Mouse (Mus musculus) liver, embryonic 14.5 days (tissue): Measurements from ENCODE around the gene Syvn1. TPM values are rescaled to one million over a fixed set of nuclear protein-coding genes. Genes with fewer than 3 reads are reported as not detected.

Experiments
- ATAC-seq: fragments of 200-750 bp; cut with Nextera tagmentation; 2 replicates; pipeline ENCODE4 v1.8.0; 2017; ENCODE audit warnings: moderate number of reproducible peaks, mild to moderate bottlenecking, moderate library complexity; ENCODE audit not compliant: insufficient read depth
- DNase-seq, 3 experiments: peaks; one replicate each; pipeline ENCODE4 v3.0.0-alpha.2; 2012 to 2013; ENCODE audit warnings: low read depth in 3 of 3, low spot score in 3 of 3
- H3K27ac ChIP-seq: fragments of 300-500 bp; sonication (generic); 2 replicates; pipeline ENCODE4 v1.5.1; 2014; ENCODE audit warnings: moderate library complexity, mild to moderate bottlenecking, control low read depth, inconsistent platforms
- H3K27me3 ChIP-seq: fragments of 300-500 bp; sonication (generic); 2 replicates; pipeline ENCODE4 v1.6.1; 2014; ENCODE audit warnings: mild to moderate bottlenecking, low read length, moderate library complexity; ENCODE audit not compliant: control insufficient read depth, insufficient read depth
- H3K36me3 ChIP-seq: fragments of 300-500 bp; sonication (generic); replicated peaks from 2 replicates; pipeline ENCODE4 v1.6.1; 2014; ENCODE audit warnings: low read depth; ENCODE audit not compliant: control insufficient read depth, insufficient read depth
- H3K4me1 ChIP-seq, 2 experiments: fragments of 200-500 bp in 1 of 2; fragments of 300-500 bp in 1 of 2; sonication (generic) in 1 of 2; replicated peaks; 2 replicates each; pipeline ENCODE4 v1.6.1; 2012 to 2014; ENCODE audit warnings: antibody characterized with exemption in 1 of 2, inconsistent platforms in 1 of 2, low read length in 1 of 2; ENCODE audit not compliant: control insufficient read depth in 2 of 2, insufficient read depth in 2 of 2
- H3K4me2 ChIP-seq: fragments of 300-500 bp; sonication (generic); 2 replicates; pipeline ENCODE4 v1.6.1; 2014; ENCODE audit warnings: low read depth, mild to moderate bottlenecking, control low read depth, moderate library complexity
- H3K4me3 ChIP-seq, 2 experiments: fragments of 200-500 bp in 1 of 2; fragments of 300-500 bp in 1 of 2; sonication (generic) in 1 of 2; 2 replicates each; pipeline ENCODE4 v1.5.1; 2012 to 2014; ENCODE audit warnings: low read depth in 2 of 2, low read length in 2 of 2, mild to moderate bottlenecking in 2 of 2, control low read depth in 1 of 2, inconsistent platforms in 1 of 2, moderate library complexity in 1 of 2; ENCODE audit not compliant: insufficient read depth in 1 of 2
- H3K9ac ChIP-seq: fragments of 300-500 bp; sonication (generic); replicated peaks from 2 replicates; pipeline ENCODE4 v1.6.1; 2014; ENCODE audit warnings: mild to moderate bottlenecking, control low read depth, moderate library complexity
- H3K9me3 ChIP-seq: fragments of 300-500 bp; sonication (generic); 2 replicates; pipeline ENCODE4 v1.6.1; 2016; ENCODE audit warnings: low read length, mixed read lengths; ENCODE audit not compliant: control insufficient read depth
- CTCF ChIP-seq: IDR thresholded peaks from 2 replicates; pipeline ENCODE4 v1.5.1; 2016; ENCODE audit warnings: antibody characterized with exemption, low read depth, control low read depth
- EP300 ChIP-seq: IDR thresholded peaks from 2 replicates; pipeline ENCODE4 v1.6.1; 2016; ENCODE audit warnings: antibody characterized with exemption, low read depth
- WGBS: fragments of 180-500 bp; shearing (Covaris S2); extraction: QIAGEN DNeasy Blood & Tissue Kit; methylation state at CpG from one replicate; pipeline ENCODE4 v1.1.7; 2014; ENCODE audit not compliant: insufficient replicate concordance; 5-methylcytosine and 5-hydroxymethylcytosine counted together
- microRNA-seq: library from miRNA; unstranded; fragments of <30 nt; microRNA quantifications from one replicate; pipeline ENCODE4, GENCODE M21; 2016
- polyA plus RNA-seq, 2 experiments: library from polyadenylated mRNA; depleted of rRNA in 1 of 2; stranded (reverse) in 1 of 2; unstranded in 1 of 2; fragments of >200 nt; fragmentation: Nextera tagmentation in 1 of 2; extraction: Ambion mirVana in 1 of 2; gene quantifications; 2 replicates each; pipeline versions ENCODE4 v1.2.1 to v1.2.3; 2012 to 2014

The Syvn1 gene
- polyA plus RNA-seq, 2 experiments: 9.7 to 11.5 TPM

DNA sequence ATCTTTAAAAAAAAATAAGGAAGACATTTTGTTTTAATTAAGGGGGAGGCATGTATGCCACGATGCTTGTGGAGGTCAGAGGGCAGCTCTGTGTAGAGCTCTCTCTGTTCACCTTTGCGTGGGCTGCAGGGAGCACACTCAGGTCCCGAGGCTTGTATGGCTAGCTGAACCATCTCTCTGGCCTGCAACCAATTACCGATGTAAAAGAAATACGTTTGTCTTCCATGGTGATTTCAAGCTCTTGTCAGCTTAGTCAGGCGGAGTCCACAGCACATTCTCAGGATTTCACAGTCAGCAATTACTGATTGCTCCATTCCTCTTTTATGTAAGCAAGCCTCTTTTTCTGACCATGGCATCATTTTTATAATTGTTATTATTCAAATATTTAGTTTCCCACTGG, 54.8 kb downstream of the Syvn1 start:
- no peak for ATAC-seq
- H3K9me3 ChIP-seq: no peaks in the 10 kb centered on the region
- H3K27ac ChIP-seq: no peak overlapping the region
- no peak overlapping the region for H3K4me3 ChIP-seq
- H3K4me2 ChIP-seq: no peak overlapping the region
- peaks cover 23 to 24% of the 10 kb centered on the region in 2 experiments for H3K4me1 ChIP-seq
- DNase-seq: no peak
- no peak overlapping the region for H3K9ac ChIP-seq
- TF ChIP-seq EP300 (no peak), CTCF (no peak)
- no peaks in the 10 kb centered on the region; the same call in 1 of the 2 replicates for H3K36me3 ChIP-seq
- 78% methylated on average over 6 of the region's 6 CpGs for WGBS
- no peaks in the 10 kb centered on the region for H3K27me3 ChIP-seq

DNA sequence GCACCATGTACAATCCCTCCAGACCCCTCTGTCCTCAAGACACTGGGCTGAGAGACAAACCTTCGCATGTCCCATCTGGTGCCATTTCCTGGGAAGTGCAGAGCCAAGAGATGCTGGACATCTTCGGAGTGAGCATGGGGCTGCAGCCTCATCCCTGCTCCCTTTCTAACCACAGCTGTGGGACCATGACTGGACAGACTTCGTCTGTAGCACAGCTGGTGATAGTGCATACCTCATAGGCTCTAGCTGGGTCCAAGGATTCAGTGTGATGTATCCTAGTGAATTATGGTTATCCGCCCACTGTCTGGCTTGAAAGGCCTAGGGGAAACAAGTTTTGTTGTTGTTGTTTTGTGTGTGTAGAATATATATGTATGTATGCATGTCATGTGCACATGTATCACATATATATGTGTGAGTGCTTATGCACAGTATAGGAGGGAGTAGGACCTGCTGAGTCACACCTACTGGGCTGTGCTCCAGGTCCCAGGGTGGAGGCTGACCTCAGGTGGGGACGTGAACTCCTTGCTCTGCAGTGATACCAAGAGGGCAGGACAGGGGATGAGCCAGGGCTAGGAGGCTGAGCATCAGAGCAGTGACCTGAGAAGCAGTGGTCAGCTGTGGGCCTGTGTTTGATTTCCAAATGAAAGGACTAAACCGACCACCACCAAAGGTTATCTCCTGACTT, 55.9 kb downstream of the Syvn1 start:
- H3K9ac ChIP-seq: no peak overlapping the region
- peak; percentile 90 for ATAC-seq

More for the DNA sequence above, 55.9 kb downstream of the Syvn1 start:
- H3K4me1 ChIP-seq: peaks cover 23 to 24% of the 10 kb centered on the region in 2 experiments
- no peak overlapping the region for H3K4me3 ChIP-seq
- no peaks in the 10 kb centered on the region; the same call in 1 of the 2 replicates for H3K36me3 ChIP-seq
- H3K27me3 ChIP-seq: no peaks in the 10 kb centered on the region
- peak overlapping the region; percentile 61 for H3K27ac ChIP-seq
- no peak overlapping the region for H3K4me2 ChIP-seq
- TF ChIP-seq CTCF (no peak), EP300 (no peak)
- WGBS: 54% methylated on average over 6 of the region's 6 CpGs
- no peak for DNase-seq
- no peaks in the 10 kb centered on the region for H3K9me3 ChIP-seq

Small RNAs within 50 kb of the gene (microRNA-seq; reads per million reads assigned to microRNA genes)
- not detected for gene Mir6988

Other genes starting within 250 kb of the Syvn1 start
- gene Frmd8, start 171.3 kb upstream of the Syvn1 start, polyA plus RNA-seq (2012; rRNA removed): 5.9 and 6.7 TPM in 2 replicates
- 6.6 and 8.4 TPM in 2 replicates for gene Frmd8, start 171.3 kb upstream of the Syvn1 start, polyA plus RNA-seq (2014; fragmentation: Nextera tagmentation; extraction: Ambion mirVana)
- 5.3 and 5.8 TPM in 2 replicates for gene Slc25a45, start 168.8 kb upstream of the Syvn1 start, polyA plus RNA-seq (2012; rRNA removed)
- 3.2 and 4.6 TPM in 2 replicates for gene Slc25a45, start 168.8 kb upstream of the Syvn1 start, polyA plus RNA-seq (2014; fragmentation: Nextera tagmentation; extraction: Ambion mirVana)
- 2.2 and 2.4 TPM in 2 replicates for gene Tigd3, start 152.4 kb upstream of the Syvn1 start, polyA plus RNA-seq (2012; rRNA removed)
- gene Tigd3, start 152.4 kb upstream of the Syvn1 start, polyA plus RNA-seq (2014; fragmentation: Nextera tagmentation; extraction: Ambion mirVana): 1.1 TPM in 2 replicates
- 35.3 and 36.0 TPM in 2 replicates for gene Dpf2, start 133.6 kb upstream of the Syvn1 start, polyA plus RNA-seq (2012; rRNA removed)
- 45.1 and 54.5 TPM in 2 replicates for gene Dpf2, start 133.6 kb upstream of the Syvn1 start, polyA plus RNA-seq (2014; fragmentation: Nextera tagmentation; extraction: Ambion mirVana)
- 2.2 and 2.3 TPM in 2 replicates for gene Cdc42ep2, start 121.8 kb upstream of the Syvn1 start, polyA plus RNA-seq (2012; rRNA removed)
- 1.6 and 2.1 TPM in 2 replicates for gene Cdc42ep2, start 121.8 kb upstream of the Syvn1 start, polyA plus RNA-seq (2014; fragmentation: Nextera tagmentation; extraction: Ambion mirVana)
- gene Pola2, start 82.4 kb upstream of the Syvn1 start, polyA plus RNA-seq (2012; rRNA removed): 60.9 and 66.4 TPM in 2 replicates
- gene Pola2, start 82.4 kb upstream of the Syvn1 start, polyA plus RNA-seq (2014; fragmentation: Nextera tagmentation; extraction: Ambion mirVana): 63.0 and 68.1 TPM in 2 replicates
- gene Slc22a20, start 60.4 kb upstream of the Syvn1 start, polyA plus RNA-seq (2012; rRNA removed): not detected in 2 replicates
- 0.08 TPM in 1 of 2 replicates, not detected in the other for gene Slc22a20, start 60.4 kb upstream of the Syvn1 start, polyA plus RNA-seq (2014; fragmentation: Nextera tagmentation; extraction: Ambion mirVana)
- 25.4 and 28.0 TPM in 2 replicates for gene Capn1, start 30.7 kb upstream of the Syvn1 start, polyA plus RNA-seq (2012; rRNA removed)
- gene Capn1, start 30.7 kb upstream of the Syvn1 start, polyA plus RNA-seq (2014; fragmentation: Nextera tagmentation; extraction: Ambion mirVana): 25.6 and 28.7 TPM in 2 replicates
- 22.0 and 29.6 TPM in 2 replicates for gene Mrpl49, start 11.2 kb downstream of the Syvn1 start, polyA plus RNA-seq (2012; rRNA removed)
- gene Mrpl49, start 11.2 kb downstream of the Syvn1 start, polyA plus RNA-seq (2014; fragmentation: Nextera tagmentation; extraction: Ambion mirVana): 43.7 and 48.2 TPM in 2 replicates
- gene Fau, start 11.3 kb downstream of the Syvn1 start, polyA plus RNA-seq (2012; rRNA removed): 853 and 969 TPM in 2 replicates
- gene Fau, start 11.3 kb downstream of the Syvn1 start, polyA plus RNA-seq (2014; fragmentation: Nextera tagmentation; extraction: Ambion mirVana): 593 and 639 TPM in 2 replicates
- 15.8 and 17.9 TPM in 2 replicates for gene Znhit2, start 14.6 kb downstream of the Syvn1 start, polyA plus RNA-seq (2012; rRNA removed)
- 19.3 and 20.4 TPM in 2 replicates for gene Znhit2, start 14.6 kb downstream of the Syvn1 start, polyA plus RNA-seq (2014; fragmentation: Nextera tagmentation; extraction: Ambion mirVana)
- gene Tm7sf2, start 21.8 kb downstream of the Syvn1 start, polyA plus RNA-seq (2012; rRNA removed): 35.9 and 43.4 TPM in 2 replicates
- gene Tm7sf2, start 21.8 kb downstream of the Syvn1 start, polyA plus RNA-seq (2014; fragmentation: Nextera tagmentation; extraction: Ambion mirVana): 35.0 and 35.7 TPM in 2 replicates
- gene Vps51, start 30.7 kb downstream of the Syvn1 start, polyA plus RNA-seq (2012; rRNA removed): 20.7 and 21.9 TPM in 2 replicates
- gene Vps51, start 30.7 kb downstream of the Syvn1 start, polyA plus RNA-seq (2014; fragmentation: Nextera tagmentation; extraction: Ambion mirVana): 19.9 and 23.3 TPM in 2 replicates
- not detected in 2 replicates for gene Tmem262, start 33.5 kb downstream of the Syvn1 start, polyA plus RNA-seq (2012; rRNA removed)
- gene Tmem262, start 33.5 kb downstream of the Syvn1 start, polyA plus RNA-seq (2014; fragmentation: Nextera tagmentation; extraction: Ambion mirVana): not detected in 2 replicates
- gene Gm28374, start 35.7 kb downstream of the Syvn1 start, polyA plus RNA-seq (2012; rRNA removed): 0.16 and 0.17 TPM in 2 replicates
- 0.33 and 0.38 TPM in 2 replicates for gene Gm28374, start 35.7 kb downstream of the Syvn1 start, polyA plus RNA-seq (2014; fragmentation: Nextera tagmentation; extraction: Ambion mirVana)
- 20.8 and 24.1 TPM in 2 replicates for gene Zfpl1, start 38.4 kb downstream of the Syvn1 start, polyA plus RNA-seq (2012; rRNA removed)
- gene Zfpl1, start 38.4 kb downstream of the Syvn1 start, polyA plus RNA-seq (2014; fragmentation: Nextera tagmentation; extraction: Ambion mirVana): 18.1 and 20.4 TPM in 2 replicates
- gene Cdca5, start 38.4 kb downstream of the Syvn1 start, polyA plus RNA-seq (2012; rRNA removed): 17.6 and 23.1 TPM in 2 replicates
- 30.9 and 33.7 TPM in 2 replicates for gene Cdca5, start 38.4 kb downstream of the Syvn1 start, polyA plus RNA-seq (2014; fragmentation: Nextera tagmentation; extraction: Ambion mirVana)
- 0.68 TPM in 1 of 2 replicates, not detected in the other for gene AC131692.1, start 47.8 kb downstream of the Syvn1 start, polyA plus RNA-seq (2012; rRNA removed)
- gene AC131692.1, start 47.8 kb downstream of the Syvn1 start, polyA plus RNA-seq (2014; fragmentation: Nextera tagmentation; extraction: Ambion mirVana): 0.22 TPM in 1 of 2 replicates, not detected in the other
- 4.3 and 6.4 TPM in 2 replicates for gene Naaladl1, start 59.2 kb downstream of the Syvn1 start, polyA plus RNA-seq (2012; rRNA removed)
- 1.1 and 1.9 TPM in 2 replicates for gene Naaladl1, start 59.2 kb downstream of the Syvn1 start, polyA plus RNA-seq (2014; fragmentation: Nextera tagmentation; extraction: Ambion mirVana)
- 18.4 and 25.5 TPM in 2 replicates for gene Sac3d1, start 72.1 kb downstream of the Syvn1 start, polyA plus RNA-seq (2012; rRNA removed)
- gene Sac3d1, start 72.1 kb downstream of the Syvn1 start, polyA plus RNA-seq (2014; fragmentation: Nextera tagmentation; extraction: Ambion mirVana): 22.7 and 22.9 TPM in 2 replicates
- gene Snx15, start 81.7 kb downstream of the Syvn1 start, polyA plus RNA-seq (2012; rRNA removed): 39.6 and 41.8 TPM in 2 replicates
- gene Snx15, start 81.7 kb downstream of the Syvn1 start, polyA plus RNA-seq (2014; fragmentation: Nextera tagmentation; extraction: Ambion mirVana): 42.2 and 46.2 TPM in 2 replicates
- 0.35 and 0.57 TPM in 2 replicates for gene Batf2, start 94.4 kb downstream of the Syvn1 start, polyA plus RNA-seq (2012; rRNA removed)
- gene Batf2, start 94.4 kb downstream of the Syvn1 start, polyA plus RNA-seq (2014; fragmentation: Nextera tagmentation; extraction: Ambion mirVana): 0.09 TPM in 1 of 2 replicates, not detected in the other
- gene Arl2, start 95.0 kb downstream of the Syvn1 start, polyA plus RNA-seq (2012; rRNA removed): 26.1 and 32.8 TPM in 2 replicates
- gene Arl2, start 95.0 kb downstream of the Syvn1 start, polyA plus RNA-seq (2014; fragmentation: Nextera tagmentation; extraction: Ambion mirVana): 22.4 and 27.5 TPM in 2 replicates
- not detected in 2 replicates for gene Majin, start 137.8 kb downstream of the Syvn1 start, polyA plus RNA-seq (2012; rRNA removed)
- gene Majin, start 137.8 kb downstream of the Syvn1 start, polyA plus RNA-seq (2014; fragmentation: Nextera tagmentation; extraction: Ambion mirVana): not detected in 2 replicates
- not detected in 2 replicates for gene Gpha2, start 179.8 kb downstream of the Syvn1 start, polyA plus RNA-seq (2012; rRNA removed)
- gene Gpha2, start 179.8 kb downstream of the Syvn1 start, polyA plus RNA-seq (2014; fragmentation: Nextera tagmentation; extraction: Ambion mirVana): not detected in 2 replicates
- gene Ppp2r5b, start 189.3 kb downstream of the Syvn1 start, polyA plus RNA-seq (2012; rRNA removed): 3.2 TPM in 2 replicates
- 2.4 and 2.5 TPM in 2 replicates for gene Ppp2r5b, start 189.3 kb downstream of the Syvn1 start, polyA plus RNA-seq (2014; fragmentation: Nextera tagmentation; extraction: Ambion mirVana)
- gene Atg2a, start 195.1 kb downstream of the Syvn1 start, polyA plus RNA-seq (2012; rRNA removed): 5.0 and 5.4 TPM in 2 replicates
- 4.1 and 4.4 TPM in 2 replicates for gene Atg2a, start 195.1 kb downstream of the Syvn1 start, polyA plus RNA-seq (2014; fragmentation: Nextera tagmentation; extraction: Ambion mirVana)
- gene Ehd1, start 230.1 kb downstream of the Syvn1 start, polyA plus RNA-seq (2012; rRNA removed): 65.3 and 81.6 TPM in 2 replicates
- 38.0 and 49.6 TPM in 2 replicates for gene Ehd1, start 230.1 kb downstream of the Syvn1 start, polyA plus RNA-seq (2014; fragmentation: Nextera tagmentation; extraction: Ambion mirVana)